Comparison of ENCODE assay signal across 13 mouse cellular contexts in the genomic region with DNA sequence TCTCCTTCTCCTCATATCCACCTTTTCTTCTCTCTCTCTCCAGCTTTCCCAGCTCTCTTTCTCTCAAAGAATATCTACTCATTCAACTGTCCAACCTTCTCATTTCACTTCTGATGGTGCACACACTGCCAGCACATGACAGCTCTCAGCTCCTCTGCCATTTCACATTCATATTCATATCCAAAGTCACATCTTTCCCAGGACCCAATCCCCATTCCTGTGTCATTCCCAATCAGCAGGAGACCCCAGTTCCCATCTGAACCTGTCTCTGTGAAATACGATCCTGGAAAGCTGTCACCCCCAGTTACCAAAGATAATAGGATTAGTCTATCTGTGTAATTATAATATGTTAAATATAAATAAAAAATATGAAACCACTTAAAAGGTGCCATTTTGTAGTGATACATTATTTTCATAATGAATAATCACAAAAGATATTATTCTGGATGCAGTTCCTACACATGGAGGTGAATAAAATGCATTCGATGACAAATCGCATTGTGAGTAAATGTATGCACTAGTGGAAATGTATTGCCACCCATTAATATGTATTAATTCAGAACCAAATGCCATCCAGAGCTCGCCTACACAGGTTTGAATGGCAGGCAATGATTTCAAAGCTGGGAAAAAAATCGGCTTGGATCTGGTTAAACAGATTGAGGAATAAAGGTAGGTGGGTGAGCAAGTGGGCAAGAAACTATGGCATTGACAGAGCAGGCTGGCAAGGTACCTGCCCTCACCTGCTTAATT.
"Had no signal": no experiment of that assay in that cellular context is flagged by ENCODE, and none has a peak within 500 bp of the region (broad histone marks: within the 10 kb centered on the region; RNA-seq: fewer than 3 reads in every experiment).

No protein-coding gene starts in this region.

- H3K9ac ChIP-seq: liver, embryonic 15.5 days; neural tube, embryonic 15.5 days had no signal

- H3K4me3 ChIP-seq: limb, embryonic 10.5 days; liver, embryonic 15.5 days; myocyte; neural tube, embryonic 15.5 days had no signal

- H3K4me1 ChIP-seq: limb, embryonic 10.5 days; liver, embryonic 15.5 days; neural tube, embryonic 15.5 days had no signal

- H3K4me2 ChIP-seq: liver, embryonic 11.5 days; liver, embryonic 15.5 days; neural tube, embryonic 15.5 days had no signal

- H3K36me3 ChIP-seq: limb, embryonic 10.5 days; liver, embryonic 15.5 days; neural tube, embryonic 15.5 days had no signal

- H3K27me3 ChIP-seq: liver, embryonic 15.5 days; neural tube, embryonic 15.5 days had no signal

- H3K9me3 ChIP-seq: limb, embryonic 10.5 days; liver, embryonic 15.5 days; neural tube, embryonic 15.5 days had no signal

- DNase-seq: kidney, adult 18-20 months; kidney, postnatal 10 days; lung, adult 2 months; lung, postnatal 36 days; right cerebral cortex, adult 18-20 months; right cerebral cortex, postnatal 25 days; thymus, postnatal 36 days had no signal

- H3K27ac ChIP-seq: limb, embryonic 10.5 days; liver, embryonic 15.5 days; neural tube, embryonic 15.5 days had no signal

- ATAC-seq: lung, postnatal 0 days had no signal
